Mouse (Mus musculus) CD8-positive naive resting alpha-beta T cell, adult 2 months (primary cell): Measurements from ENCODE around the gene Klrg1.

Experiments
- DNase-seq, 2 experiments: peaks; one replicate each; pipeline ENCODE4 v3.0.0; 2022; ENCODE audit warnings: low read depth in 2 of 2, low spot score in 2 of 2

Gene Klrg1

GRCm38 (mm10) chr6:122282782-122283181 lies at the start of gene Klrg1:
TSS of gene Klrg1 (minus strand) at chr6:122282882.
- no peak for DNase-seq

GRCm38 (mm10) chr6:122325361-122325975 lies 42.8 kb upstream of the Klrg1 start:
- no peak for DNase-seq

- no peak for DNase-seq
These were observed 36.0 kb upstream of the Klrg1 start for GRCm38 (mm10) chr6:122318726-122319125.

- no peak for DNase-seq
These were observed 27.6 kb upstream of the Klrg1 start for GRCm38 (mm10) chr6:122310187-122310820.

- no peak for DNase-seq
These were observed 26.8 kb upstream of the Klrg1 start for GRCm38 (mm10) chr6:122309446-122309960.

- DNase-seq, result peak; percentile 94 to 96
These were observed 26.1 kb upstream of the Klrg1 start, which contains the start of gene M6pr for GRCm38 (mm10) chr6:122308505-122309393. TSS of gene M6pr (plus strand) at chr6:122308720.

- DNase-seq, result no peak
These were observed 25.4 kb upstream of the Klrg1 start for GRCm38 (mm10) chr6:122308136-122308504.

- no peak for DNase-seq
These were observed 24.0 kb upstream of the Klrg1 start for GRCm38 (mm10) chr6:122306707-122307106.

- no peak for DNase-seq
These were observed 22.3 kb upstream of the Klrg1 start for GRCm38 (mm10) chr6:122304790-122305555.

- peak; percentile 71 to 73 for DNase-seq
These were observed 21.7 kb upstream of the Klrg1 start for GRCm38 (mm10) chr6:122304355-122304754.

- DNase-seq, result no peak
These were observed 20.8 kb upstream of the Klrg1 start for GRCm38 (mm10) chr6:122303526-122303925.

- DNase-seq, result no peak
These were observed 20.0 kb upstream of the Klrg1 start for GRCm38 (mm10) chr6:122302661-122303060.

- DNase-seq, result no peak
These were observed 19.4 kb upstream of the Klrg1 start for GRCm38 (mm10) chr6:122302121-122302520.

- no peak for DNase-seq
These were observed 17.0 kb upstream of the Klrg1 start for GRCm38 (mm10) chr6:122299621-122300133.

- DNase-seq, result no peak
These were observed 15.5 kb upstream of the Klrg1 start for GRCm38 (mm10) chr6:122298223-122298609.

GRCm38 (mm10) chr6:122297279-122298222 lies 14.9 kb upstream of the Klrg1 start:
- DNase-seq, result no peak

- DNase-seq, result no peak
These were observed 14.2 kb upstream of the Klrg1 start for GRCm38 (mm10) chr6:122296918-122297278.

GRCm38 (mm10) chr6:122295242-122295641 lies 12.6 kb upstream of the Klrg1 start:
- no peak for DNase-seq

- no peak for DNase-seq
These were observed 11.6 kb upstream of the Klrg1 start for GRCm38 (mm10) chr6:122294290-122294689.

- no peak for DNase-seq
These were observed 11.1 kb upstream of the Klrg1 start for GRCm38 (mm10) chr6:122293796-122294195.
